Mouse (Mus musculus) brain, embryonic 14.5 days (tissue): ENCODE measurements at regions not wholly inside any gene's neighbourhood (a gene's known extent, or its start where the extent isn't known, plus 50 kb on each side); places are given as distances from the start of the nearest gene placed in this dataset.

ENCODE experiments used
- CTCF ChIP-seq: fragments of 200-500 bp; IDR thresholded peaks from 2 replicates; pipeline ENCODE4 v1.5.1; 2012; ENCODE audit warnings: inconsistent platforms, mild to moderate bottlenecking, moderate library complexity, borderline replicate concordance; ENCODE audit not compliant: insufficient read depth, insufficient read length; ENCODE audit errors: extremely low read depth
- POLR2A ChIP-seq: fragments of 200-500 bp; IDR thresholded peaks from 2 replicates; pipeline ENCODE4 v1.6.1; 2012; ENCODE audit warnings: mild to moderate bottlenecking, inconsistent platforms, borderline replicate concordance; ENCODE audit not compliant: poor library complexity, insufficient read depth, insufficient read length, severe bottlenecking; ENCODE audit errors: extremely low read depth

GRCm38 (mm10) chr1:35975611-35976208 is 92.5 kb upstream of the Hs6st1 start:
- no peak for TF ChIP-seq CTCF
- TF ChIP-seq POLR2A = no peak
